Mouse (Mus musculus) cerebellum, adult 2 months (tissue): Measurements from ENCODE around the gene Arhgef7.

Experiments
- CTCF ChIP-seq: fragments of 200-500 bp; IDR thresholded peaks from 2 replicates; pipeline ENCODE4 v1.5.1; 2011; ENCODE audit warnings: low read depth, mild to moderate bottlenecking, control low read depth, low read length, moderate library complexity, borderline replicate concordance; ENCODE audit not compliant: insufficient read depth
- POLR2A ChIP-seq: fragments of 200-500 bp; IDR thresholded peaks from 2 replicates; pipeline ENCODE4 v1.6.1; 2011; ENCODE audit warnings: low read length, control low read depth, borderline replicate concordance; ENCODE audit not compliant: insufficient read depth

- TF ChIP-seq POLR2A (no peak), CTCF (no peak)
Observed at GRCm38 (mm10) chr8:11752338-11752737, 24.8 kb downstream of the Arhgef7 start.
